Mouse (Mus musculus): ENCODE results near the gene Spem1. TPM values are rescaled to one million over a fixed set of nuclear protein-coding genes. Genes with fewer than 3 reads are reported as not detected.

Gene Spem1
- total and polyA plus RNA-seq, 3 experiments = not detected

GRCm38 (mm10) chr11:69867335-69867734, 45.4 kb upstream of the Spem1 start:
- DNase-seq (ENCODE audit: extremely low read depth) = no peak
- Histone ChIP-seq H3K4me1 (ENCODE audit: control insufficient read depth in 1 of 2, insufficient read depth in 2 of 2) (peaks cover 4 to 18% of the 10 kb centered on the region in 2 experiments), H3K79me2 (replicated peaks; ENCODE audit: control insufficient read depth, extremely low read depth, insufficient read depth, poor library complexity, severe bottlenecking) (no peaks in the 10 kb centered on the region), H3K27me3 (replicated peaks) (peaks cover 22% of the 10 kb centered on the region), H3K9me3 (replicated peaks; ENCODE audit: low read length) (no peaks in the 10 kb centered on the region), H3K36me3 (replicated peaks in 1 of 2; ENCODE audit: control insufficient read depth in 1 of 2, insufficient read depth in 1 of 2, low read length in 1 of 2) (no peaks in the 10 kb centered on the region), H3K4me2 (ENCODE audit: insufficient read depth, low read depth, poor library complexity, severe bottlenecking) (no peak overlapping the region), H3K4me3 (replicated peaks in 1 of 3; ENCODE audit: low read depth in 2 of 3, low read length in 2 of 3, poor library complexity in 1 of 3) (no peak overlapping the region), H3K27ac (ENCODE audit: insufficient read depth, low read depth) (no peak overlapping the region), H3K9ac (ENCODE audit: insufficient read depth, low read depth) (no peak overlapping the region)
- in situ Hi-C loops (cut with MboI; ENCODE audit: low pct_ligation_motif_present, low pct_unique_long_range_greater_than_20kb, low sequenced_read_pairs) = no loop called here
- dilution Hi-C loops (cut with MboI; ENCODE audit: extremely low pct_ligation_motif_present, extremely low pct_unique_long_range_greater_than_20kb, low sequenced_read_pairs) = no loop called here
- TF ChIP-seq UBTF (IDR thresholded peaks at IDR 0.05; ENCODE audit: low read depth, low read length) (no peak), USF2 (conservative IDR thresholded peaks at IDR 0.05; ENCODE audit: low read depth, low read length) (no peak), POLR2AphosphoS2 (IDR thresholded peaks at IDR 0.05; ENCODE audit: low read depth, low read length) (no peak), TCF12 (IDR thresholded peaks at IDR 0.05; ENCODE audit: low read depth, low read length) (no peak), ZC3H11A (IDR thresholded peaks at IDR 0.05; ENCODE audit: low read depth, low read length) (no peak), NELFE (IDR thresholded peaks at IDR 0.05; ENCODE audit: low read depth, low read length) (no peak), PAX5 (IDR thresholded peaks at IDR 0.05; ENCODE audit: low read length) (no peak), MXI1 (IDR thresholded peaks at IDR 0.05; ENCODE audit: low read depth, low read length) (no peak), MYC (IDR thresholded peaks at IDR 0.05; ENCODE audit: low read depth, low read length) (no peak), CHD1 (IDR thresholded peaks at IDR 0.05; ENCODE audit: low read depth, low read length) (no peak), MEF2A (IDR thresholded peaks at IDR 0.05; ENCODE audit: borderline replicate concordance, low read depth, low read length) (no peak), JUN (IDR thresholded peaks at IDR 0.05; ENCODE audit: insufficient read depth, low read depth, low read length) (no peak), JUND (conservative IDR thresholded peaks at IDR 0.05; ENCODE audit: low read depth, low read length) (no peak), CTCF (conservative IDR thresholded peaks at IDR 0.05 in 1 of 2, IDR thresholded peaks at IDR 0.05 in 1 of 2; ENCODE audit: low read depth in 2 of 2, low read length in 2 of 2) (no peak), IRF4 (IDR thresholded peaks at IDR 0.05; ENCODE audit: low read depth, low read length) (no peak), MAZ (IDR thresholded peaks at IDR 0.05; ENCODE audit: low read depth, low read length) (no peak)

GRCm38 (mm10) chr11:69865561-69865960, 43.6 kb upstream of the Spem1 start:
- Histone ChIP-seq H3K4me3 (replicated peaks in 1 of 3; ENCODE audit: low read depth in 2 of 3, low read length in 2 of 3, poor library complexity in 1 of 3) (no peak overlapping the region), H3K36me3 (replicated peaks in 1 of 2; ENCODE audit: control insufficient read depth in 1 of 2, insufficient read depth in 1 of 2, low read length in 1 of 2) (no peaks in the 10 kb centered on the region), H3K27me3 (replicated peaks) (peaks cover 23% of the 10 kb centered on the region), H3K4me2 (ENCODE audit: insufficient read depth, low read depth, poor library complexity, severe bottlenecking) (no peak overlapping the region), H3K79me2 (replicated peaks; ENCODE audit: control insufficient read depth, extremely low read depth, insufficient read depth, poor library complexity, severe bottlenecking) (no peaks in the 10 kb centered on the region), H3K4me1 (ENCODE audit: control insufficient read depth in 1 of 2, insufficient read depth in 2 of 2) (peaks cover 0 to 3% of the 10 kb centered on the region in 2 experiments; a peak in 1 of 4 replicates), H3K9me3 (replicated peaks; ENCODE audit: low read length) (no peaks in the 10 kb centered on the region), H3K27ac (ENCODE audit: insufficient read depth, low read depth) (no peak overlapping the region), H3K9ac (ENCODE audit: insufficient read depth, low read depth) (no peak overlapping the region)
- DNase-seq (ENCODE audit: extremely low read depth) = no peak
- dilution Hi-C loops (cut with MboI; ENCODE audit: extremely low pct_ligation_motif_present, extremely low pct_unique_long_range_greater_than_20kb, low sequenced_read_pairs) = no loop called here
- TF ChIP-seq POLR2A (IDR thresholded peaks at IDR 0.05; ENCODE audit: low read depth, low read length) (no peak), ZMIZ1 (IDR thresholded peaks at IDR 0.05; ENCODE audit: low read depth, low read length) (no peak), ZC3H11A (IDR thresholded peaks at IDR 0.05; ENCODE audit: low read depth, low read length) (no peak), SIN3A (IDR thresholded peaks at IDR 0.05; ENCODE audit: low read length) (no peak), UBTF (IDR thresholded peaks at IDR 0.05; ENCODE audit: low read depth, low read length) (no peak), HCFC1 (IDR thresholded peaks at IDR 0.05; ENCODE audit: low read depth, low read length) (no peak), MAZ (IDR thresholded peaks at IDR 0.05; ENCODE audit: low read depth, low read length) (no peak), MAFK (IDR thresholded peaks at IDR 0.05; ENCODE audit: insufficient replicate concordance, low read length) (no peak), RCOR1 (conservative IDR thresholded peaks at IDR 0.05; ENCODE audit: low read depth, low read length) (no peak), POLR2AphosphoS2 (IDR thresholded peaks at IDR 0.05; ENCODE audit: low read depth, low read length) (no peak), NRF1 (IDR thresholded peaks at IDR 0.05; ENCODE audit: low read depth, low read length) (no peak), ELF1 (IDR thresholded peaks at IDR 0.05; ENCODE audit: low read depth, low read length) (no peak), TCF12 (IDR thresholded peaks at IDR 0.05; ENCODE audit: low read depth, low read length) (no peak), CHD1 (IDR thresholded peaks at IDR 0.05; ENCODE audit: low read depth, low read length) (no peak), USF2 (conservative IDR thresholded peaks at IDR 0.05; ENCODE audit: low read depth, low read length) (no peak), RAD21 (IDR thresholded peaks at IDR 0.05; ENCODE audit: low read depth, low read length) (no peak), MAX (IDR thresholded peaks at IDR 0.05; ENCODE audit: low read length) (no peak), E2F4 (IDR thresholded peaks at IDR 0.05; ENCODE audit: insufficient replicate concordance, low read depth, low read length) (no peak), MXI1 (IDR thresholded peaks at IDR 0.05; ENCODE audit: low read depth, low read length) (no peak), MYC (IDR thresholded peaks at IDR 0.05; ENCODE audit: low read depth, low read length) (no peak)
- in situ Hi-C loops (cut with MboI; ENCODE audit: low pct_ligation_motif_present, low pct_unique_long_range_greater_than_20kb, low sequenced_read_pairs) = no loop called here
